Mouse (Mus musculus) lung, postnatal 10 days (tissue): ENCODE measurements around the gene Atad2b.
"Not testable (repeated sequence)": the region's sequence is repeated elsewhere in the genome, so short reads cannot be mapped to it uniquely, and the experiment has no call there.

Experiments used
- DNase-seq: peaks from one replicate; pipeline ENCODE4 v3.0.0; 2021

The Atad2b gene

GRCm38 (mm10) chr12:4914441-4914840, 2.7 kb upstream of the Atad2b start:
- no peak for DNase-seq

GRCm38 (mm10) chr12:4914944-4915343, 2.2 kb upstream of the Atad2b start:
- DNase-seq = no peak

- peak; percentile 61 for DNase-seq
Observed at GRCm38 (mm10) chr12:4917805-4918591, 845 bp downstream of the Atad2b start.

- no peak for DNase-seq
Observed at GRCm38 (mm10) chr12:4928197-4928596, 11.0 kb downstream of the Atad2b start.

- no peak for DNase-seq
Observed at GRCm38 (mm10) chr12:4930820-4931548, 13.8 kb downstream of the Atad2b start.

- DNase-seq = no peak
Observed at GRCm38 (mm10) chr12:4952272-4952671, 35.1 kb downstream of the Atad2b start.

GRCm38 (mm10) chr12:4953156-4953555, 36.0 kb downstream of the Atad2b start:
- DNase-seq = no peak

GRCm38 (mm10) chr12:4972939-4973338, 55.8 kb downstream of the Atad2b start:
- peak; percentile 82 for DNase-seq

- DNase-seq = no peak
Observed at GRCm38 (mm10) chr12:4978324-4978723, 61.2 kb downstream of the Atad2b start.

GRCm38 (mm10) chr12:4996981-4997380, 79.8 kb downstream of the Atad2b start:
- no peak for DNase-seq

- no peak for DNase-seq
Observed at GRCm38 (mm10) chr12:5005338-5005737, 88.2 kb downstream of the Atad2b start.

- not testable (repeated sequence) for DNase-seq
Observed at GRCm38 (mm10) chr12:5005776-5006175, 88.6 kb downstream of the Atad2b start.

GRCm38 (mm10) chr12:5008638-5009037, 91.5 kb downstream of the Atad2b start:
- DNase-seq = not testable (repeated sequence)

GRCm38 (mm10) chr12:5025226-5025861, 108.2 kb downstream of the Atad2b start:
- no peak for DNase-seq

GRCm38 (mm10) chr12:5029035-5029434, 111.9 kb downstream of the Atad2b start:
- no peak for DNase-seq

- no peak for DNase-seq
Observed at GRCm38 (mm10) chr12:5038008-5038407, 120.9 kb downstream of the Atad2b start.

GRCm38 (mm10) chr12:5044141-5044540, 127.0 kb downstream of the Atad2b start:
- DNase-seq = no peak

- no peak for DNase-seq
Observed at GRCm38 (mm10) chr12:5048104-5048503, 131.0 kb downstream of the Atad2b start.

GRCm38 (mm10) chr12:5067590-5067989, 150.4 kb downstream of the Atad2b start:
- DNase-seq = no peak

- no peak for DNase-seq
Observed at GRCm38 (mm10) chr12:5070131-5070530, 153.0 kb downstream of the Atad2b start.

- no peak for DNase-seq
Observed at GRCm38 (mm10) chr12:5073191-5073590, 156.0 kb downstream of the Atad2b start.

- no peak for DNase-seq
Observed at GRCm38 (mm10) chr12:5081480-5081879, 164.3 kb downstream of the Atad2b start.

GRCm38 (mm10) chr12:5084714-5085113, 167.6 kb downstream of the Atad2b start:
- no peak for DNase-seq
